9 mouse cellular contexts compared by ENCODE assay signal in the genomic region with DNA sequence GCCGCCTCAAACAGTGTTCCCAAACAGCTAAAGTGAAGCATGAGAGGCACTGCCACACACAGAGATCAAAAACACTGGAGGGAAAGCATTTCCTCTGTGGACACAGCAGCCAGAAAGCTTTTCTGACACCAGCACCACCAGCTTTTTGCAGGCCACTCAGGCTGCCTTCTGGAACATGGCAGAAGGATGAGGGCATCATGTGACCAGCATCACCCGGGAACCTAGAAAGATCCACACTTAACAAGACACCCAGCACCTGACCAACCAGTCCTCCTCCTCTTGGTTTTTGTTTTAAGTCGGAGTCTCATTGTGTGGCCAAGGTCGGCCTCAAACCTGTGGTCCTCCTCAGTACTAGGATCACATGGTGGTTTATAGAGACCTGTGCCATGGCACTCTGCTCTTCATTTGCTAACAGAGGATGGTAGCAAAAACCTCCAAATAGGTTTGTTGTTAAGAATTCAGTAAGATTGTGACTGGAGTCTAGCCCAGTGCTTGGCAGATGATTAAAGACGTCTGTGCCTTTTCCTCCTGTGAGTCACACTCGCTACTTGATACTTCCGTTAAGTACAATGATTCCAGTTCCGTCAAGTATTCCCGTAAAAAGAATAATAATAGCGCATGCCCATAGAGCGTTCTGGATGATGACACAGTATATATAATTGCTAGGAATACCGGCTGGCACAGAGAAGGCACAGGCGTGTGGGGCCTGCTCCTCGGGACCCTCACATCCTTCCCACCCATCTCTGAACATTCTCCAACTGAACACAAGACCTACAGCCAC. TPM values are rescaled to one million over a fixed set of nuclear protein-coding genes. Genes with fewer than 3 reads are reported as not detected.
A peak's percentile ranks its signal among the peaks of the same experiment; 100 is the strongest.
DNase-seq lines count a peak whose midpoint lies in the region; TF ChIP-seq lines count a peak whose summit lies in the region.
"Had no signal": no experiment of that assay in that cellular context is flagged by ENCODE, and none has a peak within 500 bp of the region (broad histone marks: within the 10 kb centered on the region; RNA-seq: fewer than 3 reads in every experiment).

No protein-coding gene starts in this region.

- H3K4me1 ChIP-seq in embryonic fibroblast, embryonic 13.5 days (ENCODE audit: control insufficient read depth, insufficient read depth, low read length), result peaks cover 26% of the 10 kb centered on the region
- H3K4me1 ChIP-seq in cerebellum, adult 2 months (ENCODE audit: control insufficient read depth, insufficient read depth, low read length), result peaks cover 5% of the 10 kb centered on the region; the same call in 1 of the 2 replicates

- TF ChIP-seq CTCF in gastrocnemius, adult 2 months (IDR thresholded peaks at IDR 0.05), result no peak
- TF ChIP-seq CTCF in embryonic fibroblast, embryonic 13.5 days (IDR thresholded peaks at IDR 0.05; ENCODE audit: borderline replicate concordance, insufficient read depth, low read length), result no peak
- TF ChIP-seq CTCF in cerebellum, adult 2 months (IDR thresholded peaks at IDR 0.05; ENCODE audit: borderline replicate concordance, insufficient read depth, low read depth, low read length), result no peak

- H3K27ac ChIP-seq in gastrocnemius, adult 2 months, result peak overlapping the region; percentile 74
- peak overlapping the region; percentile 94 for H3K27ac ChIP-seq in embryonic fibroblast, embryonic 13.5 days (ENCODE audit: insufficient read depth, low read length)
- H3K27ac ChIP-seq in cerebellum, adult 2 months (ENCODE audit: insufficient read depth, low read length), result no peak overlapping the region
- H3K27ac ChIP-seq: liver, embryonic 13.5 days had no signal

- DNase-seq in gastrocnemius, adult 2 months, result peak; percentile 45
- no peak for DNase-seq in gastrocnemius, postnatal 36 days
- DNase-seq in 3T3-L1 (ENCODE audit: low read depth, low spot score), result peak; percentile 94
- DNase-seq in kidney, postnatal 36 days, result peak; percentile 47 to 55
- no peak for DNase-seq in cerebellum, adult 2 months
- no peak for DNase-seq in gastrocnemius, postnatal 14 days
- DNase-seq in layer of hippocampus, adult 11-12 months (ENCODE audit: low spot score), result no peak
- DNase-seq: liver, embryonic 13.5 days had no signal

- 74% methylated on average over 14 of the region's 14 CpGs for WGBS in cerebellum, adult 2 months

- no peak; the same call in 1 of the 2 replicates for TF ChIP-seq POLR2A in embryonic fibroblast, embryonic 13.5 days (IDR thresholded peaks at IDR 0.05; ENCODE audit: low read depth, low read length)
- no peak for TF ChIP-seq POLR2A in cerebellum, adult 2 months (IDR thresholded peaks at IDR 0.05; ENCODE audit: borderline replicate concordance, insufficient read depth, low read length)

- no peaks in the 10 kb centered on the region for H3K27me3 ChIP-seq in cerebellum, adult 2 months (ENCODE audit: control insufficient read depth, insufficient read depth, low read length)
- H3K27me3 ChIP-seq: liver, embryonic 13.5 days had no signal

- intact Hi-C loops in gastrocnemius, adult 2 months (cut with DNase I), result no loop called here
- intact Hi-C loops in gastrocnemius, postnatal 36 days (cut with DNase I), result no loop called here
- intact Hi-C loops in gastrocnemius, postnatal 14 days (cut with DNase I; ENCODE audit: low total_unique reads), result no loop called here

- peak overlapping the region; percentile 28 for H3K4me3 ChIP-seq in gastrocnemius, adult 2 months
- H3K4me3 ChIP-seq in embryonic fibroblast, embryonic 13.5 days (ENCODE audit: insufficient read depth, low read length), result no peak overlapping the region
- no peak overlapping the region for H3K4me3 ChIP-seq in cerebellum, adult 2 months (replicated peaks; ENCODE audit: insufficient read depth, low read depth, low read length)
- H3K4me3 ChIP-seq: liver, embryonic 13.5 days had no signal

RNA-seq across cellular contexts. Expression of a gene that starts 51.8 kb away (rescaled TPM):
- 10 to 100 TPM; 14.8 to 16.0 TPM for total RNA-seq in gastrocnemius, adult 2 months (2021)
- total RNA-seq in gastrocnemius, postnatal 36 days (2021), result 10 to 100 TPM; 15.7 to 17.2 TPM
- 206 and 311 TPM in 2 replicates for polyA plus RNA-seq in embryonic fibroblast, embryonic 13.5 days (2011; ENCODE audit: insufficient read length, low read depth, missing spikeins)
- 21.0 and 21.5 TPM in 2 replicates for polyA plus RNA-seq in cerebellum, adult 2 months (2012; rRNA removed)
- total RNA-seq in gastrocnemius, postnatal 14 days (2021), result 10 to 100 TPM; 28.9 to 36.1 TPM

Comparison
In these comparisons a context has a peak if more than half of its experiments do, and no peak if none do; other contexts are left out.
1. DNase-seq: peak in gastrocnemius, adult 2 months (single experiment), 3T3-L1 (single experiment) and kidney, postnatal 36 days (2 of 2); none in gastrocnemius, postnatal 36 days (0 of 2), cerebellum, adult 2 months (0 of 2), gastrocnemius, postnatal 14 days (single experiment) and layer of hippocampus, adult 11-12 months (single experiment).